Mouse (Mus musculus): ENCODE data around the gene Plb1. TPM values are rescaled to one million over a fixed set of nuclear protein-coding genes. Genes with fewer than 3 reads are reported as not detected.

Gene Plb1
- polyA plus RNA-seq, 1 experiment from 2014 or later: not detected

DNA sequence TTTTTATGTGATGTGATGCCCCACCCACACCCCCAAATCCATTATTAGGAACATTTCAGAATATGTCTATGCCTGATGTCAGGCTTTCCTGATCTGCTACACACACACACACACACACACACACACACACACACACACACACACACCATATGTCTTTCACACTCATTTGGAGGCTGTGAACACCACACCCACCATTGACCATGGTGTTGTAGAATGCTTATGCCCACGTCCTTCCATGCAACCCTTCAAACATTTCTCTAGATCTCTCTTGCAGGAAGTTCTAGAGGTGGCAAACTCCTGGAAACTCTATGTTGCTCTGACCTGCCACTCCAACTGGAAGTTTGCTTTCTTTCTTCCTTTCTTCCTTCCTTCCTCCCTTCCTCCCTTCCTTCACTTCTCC is 77.2 kb downstream of the Plb1 start:
- no peak for ATAC-seq (ENCODE audit: low read depth)
- 75% methylated on average over 1 of the region's 1 CpGs for WGBS

GRCm38 (mm10) chr5:32310802-32311201 is 78.3 kb downstream of the Plb1 start:
- Histone ChIP-seq H3K27ac (ENCODE audit: low read depth, low read length) (no peak overlapping the region), H3K4me2 (ENCODE audit: low read depth, low read length) (no peak overlapping the region), H3K4me1 (ENCODE audit: control insufficient read depth, insufficient read depth, low read length) (no peaks in the 10 kb centered on the region), H3K36me3 (ENCODE audit: control insufficient read depth, insufficient read depth, low read length) (no peaks in the 10 kb centered on the region), H3K9ac (replicated peaks; ENCODE audit: low read depth, low read length) (no peak overlapping the region), H3K4me3 (ENCODE audit: low read depth, low read length) (no peak overlapping the region), H3K9me3 (ENCODE audit: control insufficient read depth, low read length) (no peaks in the 10 kb centered on the region), H3K27me3 (ENCODE audit: control insufficient read depth, insufficient read depth, low read length) (no peaks in the 10 kb centered on the region)
- 84% methylated on average over 5 of the region's 5 CpGs for whole genome bisulfite sequencing
- no peak for ATAC-seq (ENCODE audit: low read depth)

More for the DNA sequence above, 77.2 kb downstream of the Plb1 start:
- Histone ChIP-seq H3K4me1 (ENCODE audit: control insufficient read depth, insufficient read depth, low read length) (no peaks in the 10 kb centered on the region), H3K9me3 (ENCODE audit: control insufficient read depth, low read length) (no peaks in the 10 kb centered on the region), H3K4me3 (ENCODE audit: low read depth, low read length) (no peak overlapping the region), H3K27me3 (ENCODE audit: control insufficient read depth, insufficient read depth, low read length) (no peaks in the 10 kb centered on the region), H3K36me3 (ENCODE audit: control insufficient read depth, insufficient read depth, low read length) (no peaks in the 10 kb centered on the region), H3K9ac (replicated peaks; ENCODE audit: low read depth, low read length) (no peak overlapping the region), H3K27ac (ENCODE audit: low read depth, low read length) (no peak overlapping the region), H3K4me2 (ENCODE audit: low read depth, low read length) (no peak overlapping the region)

DNA sequence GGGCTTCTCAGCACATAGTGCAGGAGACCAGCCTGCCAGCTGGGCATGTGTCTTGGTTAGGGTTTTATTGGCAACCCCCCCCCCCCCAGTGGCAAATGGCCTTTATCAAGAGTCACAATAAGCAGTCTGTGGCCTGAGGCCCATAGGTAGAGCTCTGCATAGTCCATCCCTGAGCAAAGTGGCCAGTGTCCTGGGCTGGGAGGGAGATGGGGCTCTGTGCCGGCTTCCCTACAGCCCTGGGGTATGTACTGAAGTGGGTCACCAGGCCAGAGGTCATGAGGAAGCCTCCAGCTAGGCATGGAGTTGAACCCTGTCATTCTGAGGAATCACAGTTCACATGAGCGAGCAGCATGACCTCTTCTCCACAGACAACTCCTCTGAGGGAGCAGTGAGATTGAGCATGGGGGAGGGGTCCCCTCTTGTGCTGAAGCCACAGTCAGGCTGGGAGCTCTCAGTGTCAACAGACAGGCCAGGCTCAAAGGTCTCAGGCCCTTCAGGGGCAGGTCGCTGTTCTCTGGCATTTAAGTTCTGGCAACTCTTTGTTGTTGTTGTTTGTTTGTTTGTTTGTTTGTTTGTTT is 79.2 kb downstream of the Plb1 start:
- no peak for ATAC-seq (ENCODE audit: low read depth)
- H3K27ac ChIP-seq (ENCODE audit: low read depth, low read length): no peak overlapping the region
- no peaks in the 10 kb centered on the region for H3K9me3 ChIP-seq (ENCODE audit: control insufficient read depth, low read length)
- no peak overlapping the region for H3K4me3 ChIP-seq (ENCODE audit: low read depth, low read length)
- H3K36me3 ChIP-seq (ENCODE audit: control insufficient read depth, insufficient read depth, low read length): no peaks in the 10 kb centered on the region
- no peaks in the 10 kb centered on the region for H3K27me3 ChIP-seq (ENCODE audit: control insufficient read depth, insufficient read depth, low read length)
- 77% methylated on average over 3 of the region's 3 CpGs for WGBS
- H3K4me2 ChIP-seq (ENCODE audit: low read depth, low read length): no peak overlapping the region
- no peaks in the 10 kb centered on the region for H3K4me1 ChIP-seq (ENCODE audit: control insufficient read depth, insufficient read depth, low read length)
- H3K9ac ChIP-seq (replicated peaks; ENCODE audit: low read depth, low read length): no peak overlapping the region

GRCm38 (mm10) chr5:32313671-32314070 is 81.2 kb downstream of the Plb1 start:
- Histone ChIP-seq H3K9me3 (ENCODE audit: control insufficient read depth, low read length) (no peaks in the 10 kb centered on the region), H3K4me1 (ENCODE audit: control insufficient read depth, insufficient read depth, low read length) (no peaks in the 10 kb centered on the region), H3K27ac (ENCODE audit: low read depth, low read length) (no peak overlapping the region), H3K9ac (replicated peaks; ENCODE audit: low read depth, low read length) (no peak overlapping the region), H3K4me2 (ENCODE audit: low read depth, low read length) (no peak overlapping the region), H3K4me3 (ENCODE audit: low read depth, low read length) (no peak overlapping the region), H3K27me3 (ENCODE audit: control insufficient read depth, insufficient read depth, low read length) (no peaks in the 10 kb centered on the region), H3K36me3 (ENCODE audit: control insufficient read depth, insufficient read depth, low read length) (no peaks in the 10 kb centered on the region)
- ATAC-seq (ENCODE audit: low read depth): no peak
- WGBS: 89% methylated on average over 6 of the region's 6 CpGs

GRCm38 (mm10) chr5:32314731-32315130 is 82.2 kb downstream of the Plb1 start:
- no peak for ATAC-seq (ENCODE audit: low read depth)
- H3K36me3 ChIP-seq (ENCODE audit: control insufficient read depth, insufficient read depth, low read length): no peaks in the 10 kb centered on the region
- H3K4me2 ChIP-seq (ENCODE audit: low read depth, low read length): no peak overlapping the region
- no peak overlapping the region for H3K27ac ChIP-seq (ENCODE audit: low read depth, low read length)
- no peaks in the 10 kb centered on the region for H3K9me3 ChIP-seq (ENCODE audit: control insufficient read depth, low read length)
- H3K27me3 ChIP-seq (ENCODE audit: control insufficient read depth, insufficient read depth, low read length): no peaks in the 10 kb centered on the region
- no peak overlapping the region for H3K9ac ChIP-seq (replicated peaks; ENCODE audit: low read depth, low read length)
- no peaks in the 10 kb centered on the region for H3K4me1 ChIP-seq (ENCODE audit: control insufficient read depth, insufficient read depth, low read length)
- no peak overlapping the region for H3K4me3 ChIP-seq (ENCODE audit: low read depth, low read length)
- WGBS: 64% methylated on average over 2 of the region's 2 CpGs

DNA sequence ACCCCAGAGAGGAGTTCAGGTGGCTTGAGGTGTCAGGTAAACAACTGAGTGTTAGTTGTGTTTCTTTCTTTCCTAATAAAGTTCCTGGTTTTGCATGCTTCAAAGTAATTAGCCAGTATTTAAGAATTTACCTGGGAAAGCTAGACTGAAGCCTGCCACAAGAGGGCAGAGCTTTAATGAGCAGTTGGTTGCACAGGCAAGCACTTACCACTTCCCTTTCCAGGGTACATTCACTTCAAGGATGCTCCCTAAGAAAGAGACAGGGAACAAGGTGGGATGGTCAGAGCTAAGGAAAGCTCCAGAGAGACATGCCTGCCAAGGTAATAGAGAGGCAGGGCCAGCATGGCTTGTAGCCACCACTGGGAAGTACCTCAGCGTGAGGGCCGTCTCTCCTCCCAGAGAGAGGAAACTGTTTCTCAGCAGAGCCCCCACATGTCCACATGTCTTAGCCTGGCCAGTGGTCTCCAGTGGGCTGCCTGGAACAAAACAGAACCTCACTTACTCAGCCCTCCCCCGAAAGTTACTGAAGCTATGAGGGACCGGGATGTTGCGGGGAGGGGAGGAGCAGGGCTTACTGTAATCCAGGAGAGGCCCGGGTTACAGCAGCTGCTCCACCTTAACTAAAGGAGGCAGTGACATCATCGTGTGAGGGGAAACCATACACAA is 89.8 kb downstream of the Plb1 start:
- no peaks in the 10 kb centered on the region for H3K36me3 ChIP-seq (ENCODE audit: control insufficient read depth, insufficient read depth, low read length)
- no peaks in the 10 kb centered on the region for H3K4me1 ChIP-seq (ENCODE audit: control insufficient read depth, insufficient read depth, low read length)
- peak; percentile 49; the same call in 1 of the 2 replicates for ATAC-seq (ENCODE audit: low read depth)
- WGBS: 56% methylated on average over 7 of the region's 7 CpGs
- H3K9ac ChIP-seq (replicated peaks; ENCODE audit: low read depth, low read length): no peak overlapping the region
- no peaks in the 10 kb centered on the region for H3K27me3 ChIP-seq (ENCODE audit: control insufficient read depth, insufficient read depth, low read length)
- H3K4me3 ChIP-seq (ENCODE audit: low read depth, low read length): no peak overlapping the region
- H3K9me3 ChIP-seq (ENCODE audit: control insufficient read depth, low read length): no peaks in the 10 kb centered on the region
- H3K27ac ChIP-seq (ENCODE audit: low read depth, low read length): no peak overlapping the region
- no peak overlapping the region for H3K4me2 ChIP-seq (ENCODE audit: low read depth, low read length)

DNA sequence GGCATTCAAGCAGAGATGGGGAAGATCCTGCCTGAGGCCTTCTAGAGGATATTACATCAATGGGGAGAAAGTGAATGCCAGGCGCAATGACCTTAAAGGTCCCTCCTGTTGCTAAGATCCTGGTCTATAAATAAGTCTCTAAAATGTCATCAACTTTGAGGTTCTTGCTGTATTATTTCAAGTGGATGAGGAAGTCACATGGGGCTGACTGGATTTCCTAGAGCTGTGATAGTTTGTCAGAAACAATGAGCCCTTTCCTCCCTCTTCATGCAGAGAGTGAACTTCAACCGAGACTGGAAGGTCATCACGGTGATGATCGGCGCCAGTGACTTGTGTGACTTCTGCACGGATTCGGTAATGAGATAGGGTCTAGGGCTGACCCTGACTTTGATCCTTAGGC is 95.6 kb downstream of the Plb1 start:
- ATAC-seq (ENCODE audit: low read depth): no peak
- Histone ChIP-seq H3K9me3 (ENCODE audit: control insufficient read depth, low read length) (no peaks in the 10 kb centered on the region), H3K36me3 (ENCODE audit: control insufficient read depth, insufficient read depth, low read length) (no peaks in the 10 kb centered on the region), H3K4me2 (ENCODE audit: low read depth, low read length) (no peak overlapping the region), H3K9ac (replicated peaks; ENCODE audit: low read depth, low read length) (no peak overlapping the region), H3K27ac (ENCODE audit: low read depth, low read length) (no peak overlapping the region), H3K4me1 (ENCODE audit: control insufficient read depth, insufficient read depth, low read length) (no peaks in the 10 kb centered on the region), H3K27me3 (ENCODE audit: control insufficient read depth, insufficient read depth, low read length) (no peaks in the 10 kb centered on the region), H3K4me3 (ENCODE audit: low read depth, low read length) (no peak overlapping the region)
- 79% methylated on average over 7 of the region's 7 CpGs for WGBS

- H3K4me1 ChIP-seq (ENCODE audit: control insufficient read depth, insufficient read depth, low read length): no peaks in the 10 kb centered on the region
- no peak overlapping the region for H3K4me3 ChIP-seq (ENCODE audit: low read depth, low read length)
- 88% methylated on average over 4 of the region's 4 CpGs for WGBS
- ATAC-seq (ENCODE audit: low read depth): no peak
- H3K4me2 ChIP-seq (ENCODE audit: low read depth, low read length): no peak overlapping the region
- no peaks in the 10 kb centered on the region for H3K27me3 ChIP-seq (ENCODE audit: control insufficient read depth, insufficient read depth, low read length)
- H3K9ac ChIP-seq (replicated peaks; ENCODE audit: low read depth, low read length): no peak overlapping the region
- no peak overlapping the region for H3K27ac ChIP-seq (ENCODE audit: low read depth, low read length)
- H3K36me3 ChIP-seq (ENCODE audit: control insufficient read depth, insufficient read depth, low read length): no peaks in the 10 kb centered on the region
- H3K9me3 ChIP-seq (ENCODE audit: control insufficient read depth, low read length): no peaks in the 10 kb centered on the region
Observed at GRCm38 (mm10) chr5:32332591-32332990, 100.1 kb downstream of the Plb1 start.

DNA sequence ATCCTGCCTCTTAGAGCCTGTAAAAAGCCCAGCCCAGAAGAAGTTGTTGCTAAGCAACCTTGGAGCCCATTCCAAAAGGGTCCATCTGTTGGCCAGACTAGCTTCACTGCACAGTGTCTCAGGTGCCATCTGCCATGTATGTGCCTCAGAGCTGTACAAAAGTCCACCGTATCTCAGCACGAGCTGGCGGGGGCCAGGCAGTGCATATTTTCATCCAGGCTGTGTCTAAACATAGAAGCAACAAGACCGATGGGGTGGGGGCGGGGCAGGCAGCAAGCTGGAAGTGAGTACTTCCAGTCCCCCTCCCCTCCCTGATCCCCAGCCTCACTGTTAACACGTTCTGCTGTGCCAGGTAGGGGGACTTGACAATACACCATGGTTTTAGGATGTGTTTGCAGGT is 102.7 kb downstream of the Plb1 start:
- Histone ChIP-seq H3K27me3 (ENCODE audit: control insufficient read depth, insufficient read depth, low read length) (no peaks in the 10 kb centered on the region), H3K4me3 (ENCODE audit: low read depth, low read length) (no peak overlapping the region), H3K9ac (replicated peaks; ENCODE audit: low read depth, low read length) (no peak overlapping the region), H3K27ac (ENCODE audit: low read depth, low read length) (no peak overlapping the region), H3K4me1 (ENCODE audit: control insufficient read depth, insufficient read depth, low read length) (no peaks in the 10 kb centered on the region), H3K9me3 (ENCODE audit: control insufficient read depth, low read length) (no peaks in the 10 kb centered on the region), H3K36me3 (ENCODE audit: control insufficient read depth, insufficient read depth, low read length) (no peaks in the 10 kb centered on the region), H3K4me2 (ENCODE audit: low read depth, low read length) (no peak overlapping the region)
- peak; percentile 87 for ATAC-seq (ENCODE audit: low read depth)
- WGBS: 30% methylated on average over 6 of the region's 6 CpGs
